In the genomic region with DNA sequence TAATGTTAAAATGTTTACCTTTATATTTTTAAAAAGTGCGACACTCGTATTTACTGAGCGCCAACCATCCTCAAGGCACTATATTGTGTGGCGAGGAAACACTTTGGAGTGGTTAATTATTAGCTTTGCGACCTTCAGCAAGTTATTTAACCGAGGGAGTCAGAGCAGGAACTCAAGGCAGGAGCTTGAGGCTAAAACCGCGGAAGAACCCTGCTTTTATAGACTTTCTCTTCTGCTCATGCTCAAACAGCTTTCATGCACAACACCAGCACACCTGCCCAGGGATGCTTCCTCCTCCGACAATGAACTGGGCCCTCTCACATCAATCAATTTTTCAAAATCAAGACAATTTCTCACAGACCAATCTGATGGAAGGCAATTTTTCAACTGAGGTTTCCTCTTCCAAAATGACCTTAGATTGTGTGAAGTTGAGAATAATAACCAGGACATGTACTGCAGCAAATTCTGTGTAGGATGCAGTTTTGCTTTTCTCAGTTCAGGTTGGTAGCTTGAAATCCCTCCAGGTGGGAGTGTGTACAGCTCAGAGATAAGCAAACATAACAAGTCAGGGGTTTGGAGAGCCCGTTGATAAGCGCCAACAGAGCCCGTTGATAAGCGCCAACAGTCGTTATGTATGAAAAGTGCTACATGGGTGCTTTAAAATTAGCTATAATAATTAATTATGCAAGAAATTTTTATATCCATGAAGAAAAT, we compare ENCODE assay signal across 8 mouse cellular contexts. TPM values are rescaled to one million over a fixed set of nuclear protein-coding genes. Genes with fewer than 3 reads are reported as not detected.
DNase-seq lines count a peak whose midpoint lies in the region; ATAC-seq and TF ChIP-seq lines count a peak whose summit lies in the region.

No protein-coding gene starts in this region.

- peak overlapping the region; percentile 59 for H3K4me2 ChIP-seq in hindbrain, embryonic 15.5 days

- peaks cover 5% of the 10 kb centered on the region for H3K4me1 ChIP-seq in thymus, adult 2 months (replicated peaks; ENCODE audit: control insufficient read depth, insufficient read depth, low read length)
- peaks cover 22% of the 10 kb centered on the region for H3K4me1 ChIP-seq in hindbrain, embryonic 15.5 days (replicated peaks)

- TF ChIP-seq CTCF in thymus, adult 2 months (IDR thresholded peaks at IDR 0.05; ENCODE audit: borderline replicate concordance, control insufficient read depth, extremely low read depth, insufficient read depth, low read length, poor library complexity), result no peak

- no peaks in the 10 kb centered on the region for H3K9me3 ChIP-seq in hindbrain, embryonic 15.5 days

- no peaks in the 10 kb centered on the region for H3K27me3 ChIP-seq in thymus, adult 2 months (ENCODE audit: control insufficient read depth, insufficient read depth, low read length)
- no peaks in the 10 kb centered on the region for H3K27me3 ChIP-seq in hindbrain, embryonic 15.5 days

- peak; percentile 54 for ATAC-seq in hindbrain, embryonic 15.5 days (ENCODE audit: low FRiP score, low read depth)
- ATAC-seq in megakaryocyte progenitor cell, adult 5-6 weeks (replicated peaks; ENCODE audit: poor library complexity), result no peak

- no peak for TF ChIP-seq POLR2A in thymus, adult 2 months (IDR thresholded peaks at IDR 0.05; ENCODE audit: control insufficient read depth, extremely low read depth, insufficient read depth, low read length, poor library complexity)

- WGBS in thymus, adult 2 months, result 37% methylated on average over 14 of the region's 14 CpGs
- WGBS in hindbrain, embryonic 15.5 days, result 33% methylated on average over 14 of the region's 14 CpGs

- DNase-seq in thymus, adult 2 months, result peak; percentile 14
- no peak for DNase-seq in thymus, adult 18-20 months
- peak; percentile 23 for DNase-seq in embryo, embryonic 11 days
- peak; percentile 40 for DNase-seq in liver
- peak; percentile 25 to 43 for DNase-seq in right cerebral cortex, postnatal 10 days (ENCODE audit: low spot score in 2 of 2)
- no peak for DNase-seq in layer of hippocampus, adult 8-10 months (ENCODE audit: low spot score in 2 of 2)

- H3K36me3 ChIP-seq in thymus, adult 2 months (ENCODE audit: control insufficient read depth, insufficient read depth, low read length), result no peaks in the 10 kb centered on the region
- no peaks in the 10 kb centered on the region for H3K36me3 ChIP-seq in hindbrain, embryonic 15.5 days

- no peak overlapping the region for H3K27ac ChIP-seq in thymus, adult 2 months (ENCODE audit: control insufficient read depth, insufficient read depth, low read length)
- peak overlapping the region; percentile 71 for H3K27ac ChIP-seq in hindbrain, embryonic 15.5 days (replicated peaks)

- peak overlapping the region; percentile 66 for H3K9ac ChIP-seq in hindbrain, embryonic 15.5 days

- peak overlapping the region; percentile 32; the same call in 1 of the 2 replicates for H3K4me3 ChIP-seq in thymus, adult 2 months (ENCODE audit: control insufficient read depth, insufficient read depth, low read length)
- H3K4me3 ChIP-seq in hindbrain, embryonic 15.5 days, result peak overlapping the region; percentile 82

RNA-seq across cellular contexts. Expression of a gene that starts 0.6 kb away (rescaled TPM):
- polyA plus RNA-seq in thymus, adult 2 months (2012; rRNA removed), result 40.2 and 45.7 TPM in 2 replicates
- 61.9 and 62.6 TPM in 2 replicates for polyA plus RNA-seq in hindbrain, embryonic 15.5 days (2015; fragmentation: Nextera tagmentation; extraction: Ambion mirVana)
- total RNA-seq in megakaryocyte progenitor cell, adult 5-6 weeks (2015), result 71.3 and 79.7 TPM in 2 replicates
- 42.7 and 43.5 TPM in 2 replicates for total RNA-seq in megakaryocyte progenitor cell, adult 5-6 weeks (2017)
- total RNA-seq in layer of hippocampus, adult 8-10 months (2022), result 10 to 100 TPM; 27.7 to 32.6 (median 30.2) TPM

RNA-seq across cellular contexts. Expression of a gene that starts 23.0 kb away (rescaled TPM):
- polyA plus RNA-seq in thymus, adult 2 months (2012; rRNA removed), result 85.4 and 89.8 TPM in 2 replicates
- 101 and 128 TPM in 2 replicates for polyA plus RNA-seq in hindbrain, embryonic 15.5 days (2015; fragmentation: Nextera tagmentation; extraction: Ambion mirVana)
- total RNA-seq in megakaryocyte progenitor cell, adult 5-6 weeks (2015), result 3.4 and 4.7 TPM in 2 replicates
- 3.3 and 4.2 TPM in 2 replicates for total RNA-seq in megakaryocyte progenitor cell, adult 5-6 weeks (2017)
- 100 to 1,000 TPM; 108 to 119 (median 111) TPM for total RNA-seq in layer of hippocampus, adult 8-10 months (2022)

Comparison
In these comparisons a context has a peak if more than half of its experiments do, and no peak if none do; other contexts are left out.
1. DNase-seq: peak in thymus, adult 2 months (single experiment), embryo, embryonic 11 days (single experiment), liver (single experiment) and right cerebral cortex, postnatal 10 days (2 of 2); none in thymus, adult 18-20 months (0 of 2) and layer of hippocampus, adult 8-10 months (0 of 2).
2. RNA of a gene that starts 23.0 kb away (total RNA-seq): 108 to 119 TPM in layer of hippocampus, adult 8-10 months; 3.3 to 4.7 TPM in megakaryocyte progenitor cell, adult 5-6 weeks; every median in the first group is over 10 times any median in the second.